ENCODE assay signal across 10 mouse cellular contexts in the genomic region with DNA sequence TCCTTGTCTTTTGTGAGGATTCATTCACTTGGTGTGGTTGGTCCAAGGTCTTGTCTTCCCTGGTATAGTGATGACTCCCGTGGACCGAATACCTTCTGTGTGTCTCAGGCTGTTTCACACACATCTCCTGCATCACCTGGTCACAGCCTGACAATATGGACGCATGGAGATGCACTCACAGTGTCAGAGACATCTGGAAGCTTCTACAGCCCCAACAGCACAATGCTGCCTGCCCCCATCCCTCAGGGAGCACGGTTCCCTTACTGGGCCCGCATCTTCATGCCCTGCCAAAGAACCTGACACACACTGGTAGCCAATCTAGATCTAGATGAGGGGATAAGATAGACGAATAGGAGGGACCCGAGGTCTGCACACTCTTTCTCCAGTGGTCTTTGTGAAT. TPM values are rescaled to one million over a fixed set of nuclear protein-coding genes. Genes with fewer than 3 reads are reported as not detected.
A peak's percentile ranks its signal among the peaks of the same experiment; 100 is the strongest.
DNase-seq lines count a peak whose midpoint lies in the region; ATAC-seq and TF ChIP-seq lines count a peak whose summit lies in the region.
"Had no signal": no experiment of that assay in that cellular context is flagged by ENCODE, and none has a peak within 500 bp of the region (broad histone marks: within the 10 kb centered on the region; RNA-seq: fewer than 3 reads in every experiment).

No protein-coding gene starts in this region.

- H3K4me3 ChIP-seq in liver, embryonic 13.5 days (replicated peaks), result no peak overlapping the region
- no peak overlapping the region for H3K4me3 ChIP-seq in liver, embryonic 11.5 days (ENCODE audit: low read depth, low read length)
- peak overlapping the region; percentile 41 for H3K4me3 ChIP-seq in testis, adult 2 months (ENCODE audit: control insufficient read depth, low read depth, low read length)

- DNase-seq in cerebellum, adult 9-11 months, result peak; percentile 50
- DNase-seq in liver, embryonic 13.5 days, result no peak
- no peak for DNase-seq in liver, embryonic 11.5 days (ENCODE audit: low spot score)
- no peak for DNase-seq in testis, postnatal 14 days (ENCODE audit: low spot score)

- TF ChIP-seq CTCF in testis, adult 2 months (IDR thresholded peaks at IDR 0.05; ENCODE audit: control insufficient read depth, insufficient read depth, insufficient replicate concordance, low read depth, low read length), result no peak

- no peaks in the 10 kb centered on the region for H3K36me3 ChIP-seq in liver, embryonic 13.5 days
- H3K36me3 ChIP-seq in liver, embryonic 11.5 days (ENCODE audit: control insufficient read depth, insufficient read depth, low read length), result no peaks in the 10 kb centered on the region
- H3K36me3 ChIP-seq in testis, adult 2 months (ENCODE audit: control insufficient read depth, insufficient read depth, low read length), result no peaks in the 10 kb centered on the region
- H3K36me3 ChIP-seq: embryonic facial prominence, embryonic 15.5 days; forebrain, embryonic 10.5 days; forebrain, embryonic 15.5 days; hindbrain, embryonic 15.5 days had no signal

- no peak overlapping the region for H3K27ac ChIP-seq in liver, embryonic 13.5 days
- no peak overlapping the region for H3K27ac ChIP-seq in liver, embryonic 11.5 days (ENCODE audit: low read depth, low read length)
- H3K27ac ChIP-seq in testis, adult 2 months (ENCODE audit: control insufficient read depth, insufficient read depth, low read depth, low read length), result no peak overlapping the region
- H3K27ac ChIP-seq: embryonic facial prominence, embryonic 15.5 days; hindbrain, embryonic 15.5 days had no signal

- H3K4me1 ChIP-seq in liver, embryonic 13.5 days (replicated peaks), result peaks cover 35% of the 10 kb centered on the region
- H3K4me1 ChIP-seq in liver, embryonic 11.5 days (replicated peaks; ENCODE audit: control insufficient read depth, insufficient read depth, low read length), result peaks cover 10% of the 10 kb centered on the region
- H3K4me1 ChIP-seq in testis, adult 2 months (ENCODE audit: control insufficient read depth, insufficient read depth, low read length), result peaks cover 11% of the 10 kb centered on the region

- peaks cover 71% of the 10 kb centered on the region for H3K27me3 ChIP-seq in liver, embryonic 13.5 days
- H3K27me3 ChIP-seq in liver, embryonic 11.5 days (replicated peaks; ENCODE audit: control insufficient read depth, insufficient read depth, low read length), result peaks cover 56% of the 10 kb centered on the region
- no peaks in the 10 kb centered on the region for H3K27me3 ChIP-seq in testis, adult 2 months (ENCODE audit: control insufficient read depth, insufficient read depth, low read length)
- H3K27me3 ChIP-seq: forebrain, embryonic 15.5 days had no signal

- no peak for ATAC-seq in cerebellum, adult (ENCODE audit: insufficient number of reproducible peaks, low FRiP score, low TSS enrichment)
- ATAC-seq in liver, embryonic 13.5 days (ENCODE audit: low read depth), result no peak
- no peak for ATAC-seq in liver, embryonic 11.5 days (replicated peaks; ENCODE audit: low FRiP score)

- no peak overlapping the region; the same call in 1 of the 2 replicates for H3K9ac ChIP-seq in liver, embryonic 13.5 days
- H3K9ac ChIP-seq in liver, embryonic 11.5 days (ENCODE audit: low read depth, low read length), result no peak overlapping the region

- peak overlapping the region; percentile 88; the same call in 1 of the 2 replicates for H3K4me2 ChIP-seq in liver, embryonic 13.5 days
- H3K4me2 ChIP-seq in liver, embryonic 11.5 days, result no peak overlapping the region

- no peaks in the 10 kb centered on the region for H3K9me3 ChIP-seq in liver, embryonic 13.5 days (replicated peaks)
- H3K9me3 ChIP-seq in liver, embryonic 11.5 days (ENCODE audit: control insufficient read depth, low read length), result no peaks in the 10 kb centered on the region
- H3K9me3 ChIP-seq: embryonic facial prominence, embryonic 15.5 days; forebrain, embryonic 10.5 days; forebrain, embryonic 15.5 days; hindbrain, embryonic 15.5 days had no signal

- TF ChIP-seq POLR2A in testis, adult 2 months (IDR thresholded peaks at IDR 0.05; ENCODE audit: control insufficient read depth, low read depth, low read length), result no peak

- WGBS in liver, embryonic 13.5 days (ENCODE audit: insufficient replicate concordance), result 67% methylated on average over 7 of the region's 7 CpGs
- 74% methylated on average over 7 of the region's 7 CpGs for WGBS in liver, embryonic 11.5 days

RNA-seq across cellular contexts. Expression of gene Eva1c, which starts 2.6 kb away (rescaled TPM):
- polyA plus RNA-seq in liver, embryonic 13.5 days (2015; fragmentation: Nextera tagmentation; extraction: Ambion mirVana), result 0.25 and 0.31 TPM in 2 replicates
- polyA plus RNA-seq in liver, embryonic 11.5 days (2014; fragmentation: Nextera tagmentation; extraction: Ambion mirVana), result 0.25 and 0.55 TPM in 2 replicates
- polyA plus RNA-seq in testis, adult 2 months (2012; rRNA removed), result 40.0 and 43.5 TPM in 2 replicates

RNA-seq across cellular contexts. Expression of gene Urb1, which starts 18.9 kb away (rescaled TPM):
- 4.7 and 7.5 TPM in 2 replicates for polyA plus RNA-seq in liver, embryonic 13.5 days (2015; fragmentation: Nextera tagmentation; extraction: Ambion mirVana)
- polyA plus RNA-seq in liver, embryonic 11.5 days (2014; fragmentation: Nextera tagmentation; extraction: Ambion mirVana), result 17.0 and 17.7 TPM in 2 replicates
- 20.0 and 21.1 TPM in 2 replicates for polyA plus RNA-seq in testis, adult 2 months (2012; rRNA removed)

Comparison
In these comparisons a context has a peak if more than half of its experiments do, and no peak if none do; other contexts are left out.
1. RNA of gene Eva1c, which starts 2.6 kb away (polyA plus RNA-seq): 40.0 to 43.5 TPM in testis, adult 2 months; 0.25 to 0.31 TPM in liver, embryonic 13.5 days and 0.25 to 0.55 TPM in liver, embryonic 11.5 days; every median in the first group is over 10 times any median in the second.